Mouse (Mus musculus) kidney, embryonic 14.5 days (tissue): ENCODE results near the gene Rgs9bp. TPM values are rescaled to one million over a fixed set of nuclear protein-coding genes. Genes with fewer than 3 reads are reported as not detected.

Experiments used
- polyA plus RNA-seq: library from polyadenylated mRNA; unstranded; fragments of >200 nt; fragmentation: Nextera tagmentation; extraction: Ambion mirVana; gene quantifications from 2 replicates; pipeline ENCODE4 v1.2.1, GENCODE M21; 2014

The Rgs9bp gene
- polyA plus RNA-seq, 1 experiment from 2014 or later, result 0.28 TPM

Other genes starting within 250 kb of the Rgs9bp start
- 14.5 and 18.0 TPM in 2 replicates for gene Faap24, start 188.7 kb downstream of the Rgs9bp start, polyA plus RNA-seq
- 40.2 and 59.9 TPM in 2 replicates for gene Cep89, start 188.5 kb downstream of the Rgs9bp start, polyA plus RNA-seq
- 4.1 and 4.6 TPM in 2 replicates for gene Slc7a9, start 136.8 kb downstream of the Rgs9bp start, polyA plus RNA-seq
- 0.26 and 0.30 TPM in 2 replicates for gene Tdrd12, start 47.8 kb downstream of the Rgs9bp start, polyA plus RNA-seq
- gene Nudt19, start 29.3 kb downstream of the Rgs9bp start, polyA plus RNA-seq, result 63.7 and 65.5 TPM in 2 replicates
- gene Ankrd27, start 662 bp upstream of the Rgs9bp start, polyA plus RNA-seq, result 15.0 and 37.4 TPM in 2 replicates
- 288 and 371 TPM in 2 replicates for gene Pdcd5, start 61.9 kb upstream of the Rgs9bp start, polyA plus RNA-seq
- gene Dpy19l3, start 168.9 kb upstream of the Rgs9bp start, polyA plus RNA-seq, result 32.6 and 41.3 TPM in 2 replicates
- 15.2 and 21.7 TPM in 2 replicates for gene Zfp507, start 217.4 kb upstream of the Rgs9bp start, polyA plus RNA-seq